Mouse (Mus musculus): ENCODE data around the gene Pdzd2. TPM values are rescaled to one million over a fixed set of nuclear protein-coding genes. Genes with fewer than 3 reads are reported as not detected.

The Pdzd2 gene
- polyA plus RNA-seq, 1 experiment from 2014 or later, result 14.3 TPM

- H3K9me3 ChIP-seq, result no peaks in the 10 kb centered on the region
- no peaks in the 10 kb centered on the region for H3K36me3 ChIP-seq
- H3K4me1 ChIP-seq (replicated peaks), result no peaks in the 10 kb centered on the region
- ATAC-seq, result no peak
- WGBS, result 89% methylated on average over 4 of the region's 4 CpGs
- no peak overlapping the region for H3K27ac ChIP-seq
- no peak overlapping the region for H3K4me2 ChIP-seq (replicated peaks)
- no peaks in the 10 kb centered on the region for H3K27me3 ChIP-seq (replicated peaks)
- H3K9ac ChIP-seq, result no peak overlapping the region
- no peak overlapping the region for H3K4me3 ChIP-seq (replicated peaks)
Measured at GRCm38 (mm10) chr15:12532568-12532967, 207.2 kb downstream of the Pdzd2 start.

DNA sequence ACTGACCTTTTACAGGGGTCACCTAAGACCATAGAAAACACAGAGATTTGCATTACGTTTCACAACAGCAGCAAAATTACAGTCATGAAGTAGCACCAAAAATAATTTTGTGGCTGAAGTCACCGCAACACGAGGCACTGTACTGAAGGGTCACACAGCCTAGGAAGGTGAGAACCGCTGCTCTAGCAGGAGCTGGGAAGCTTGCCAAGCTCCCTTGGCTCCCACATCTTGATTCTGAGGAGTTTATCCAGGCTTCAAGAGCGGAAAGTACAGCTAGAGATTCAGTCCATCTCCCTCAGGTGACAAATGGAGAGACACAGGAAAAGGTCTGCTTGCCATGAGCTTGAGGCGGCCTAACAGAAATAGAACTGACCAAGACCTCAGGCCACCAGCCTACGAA is 216.9 kb downstream of the Pdzd2 start:
- no peaks in the 10 kb centered on the region for H3K4me1 ChIP-seq (replicated peaks)
- H3K9ac ChIP-seq, result no peak overlapping the region
- H3K9me3 ChIP-seq, result no peaks in the 10 kb centered on the region
- no peaks in the 10 kb centered on the region for H3K27me3 ChIP-seq (replicated peaks)
- WGBS, result 73% methylated on average over 7 of the region's 7 CpGs
- no peak overlapping the region for H3K27ac ChIP-seq
- no peak for ATAC-seq
- no peak overlapping the region for H3K4me2 ChIP-seq (replicated peaks)
- no peaks in the 10 kb centered on the region for H3K36me3 ChIP-seq
- H3K4me3 ChIP-seq (replicated peaks), result no peak overlapping the region

DNA sequence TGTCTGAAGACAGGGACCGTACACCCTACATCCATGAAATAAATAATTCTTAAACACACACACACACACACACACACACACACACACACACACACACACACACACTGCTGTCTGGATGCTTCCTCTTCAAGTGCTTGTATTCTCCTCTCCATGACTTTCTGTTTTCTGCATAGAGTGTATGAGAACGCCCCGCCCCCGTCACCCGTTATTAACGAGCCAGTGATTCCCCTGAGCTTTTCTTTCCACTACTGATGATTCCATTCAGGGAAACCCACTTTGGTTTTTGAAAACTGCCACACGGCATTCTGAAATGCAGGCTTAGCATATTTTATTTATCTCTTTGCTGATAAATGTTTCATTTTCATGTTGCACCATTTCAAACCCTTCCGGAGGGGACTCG is 219.4 kb downstream of the Pdzd2 start:
- no peak overlapping the region for H3K4me2 ChIP-seq (replicated peaks)
- H3K9ac ChIP-seq, result no peak overlapping the region
- H3K4me3 ChIP-seq (replicated peaks), result no peak overlapping the region
- ATAC-seq, result no peak
- WGBS, result 69% methylated on average over 9 of the region's 9 CpGs
- H3K36me3 ChIP-seq, result no peaks in the 10 kb centered on the region
- H3K27me3 ChIP-seq (replicated peaks), result no peaks in the 10 kb centered on the region
- H3K27ac ChIP-seq, result no peak overlapping the region
- H3K4me1 ChIP-seq (replicated peaks), result no peaks in the 10 kb centered on the region
- no peaks in the 10 kb centered on the region for H3K9me3 ChIP-seq

DNA sequence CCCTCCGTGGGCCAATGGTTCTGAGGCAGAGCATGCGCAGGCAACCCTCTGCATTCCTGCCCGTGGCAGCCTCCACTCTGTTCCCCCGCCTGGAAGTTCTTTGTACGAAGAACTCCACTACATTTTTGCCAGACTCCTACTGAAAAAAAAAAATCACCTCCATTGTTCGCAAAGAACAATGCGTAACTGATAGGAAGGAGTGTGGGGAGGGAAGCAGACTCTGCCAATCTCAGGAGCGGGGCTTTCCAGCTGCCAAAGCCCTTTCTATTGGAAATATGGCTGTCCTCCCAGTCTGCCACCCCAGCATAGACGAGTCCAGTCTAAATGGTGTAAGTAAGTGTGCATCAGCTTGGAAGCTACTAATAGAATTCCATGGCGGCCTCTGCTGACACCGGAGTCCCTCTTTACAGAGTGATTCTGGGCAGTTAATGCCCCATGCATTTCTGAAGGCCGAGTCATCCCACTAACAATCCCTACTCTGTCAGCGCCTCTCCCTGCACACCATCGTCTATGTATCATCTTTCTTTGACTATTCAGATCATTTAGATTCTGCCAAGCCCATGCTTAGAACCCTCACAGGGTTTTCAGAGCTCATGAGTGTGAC is 221.3 kb downstream of the Pdzd2 start:
- H3K4me1 ChIP-seq (replicated peaks), result no peaks in the 10 kb centered on the region
- H3K27ac ChIP-seq, result no peak overlapping the region
- H3K9ac ChIP-seq, result no peak overlapping the region
- 68% methylated on average over 14 of the region's 14 CpGs for WGBS
- H3K36me3 ChIP-seq, result no peaks in the 10 kb centered on the region
- H3K4me2 ChIP-seq (replicated peaks), result no peak overlapping the region
- H3K4me3 ChIP-seq (replicated peaks), result no peak overlapping the region
- H3K27me3 ChIP-seq (replicated peaks), result no peaks in the 10 kb centered on the region
- ATAC-seq, result no peak
- no peaks in the 10 kb centered on the region for H3K9me3 ChIP-seq

- ATAC-seq, result no peak
- 43% methylated on average over 9 of the region's 9 CpGs for WGBS
- Histone ChIP-seq H3K4me1 (replicated peaks) (no peaks in the 10 kb centered on the region), H3K4me3 (replicated peaks) (no peak overlapping the region), H3K9ac (no peak overlapping the region), H3K9me3 (no peaks in the 10 kb centered on the region), H3K27ac (no peak overlapping the region), H3K27me3 (replicated peaks) (no peaks in the 10 kb centered on the region), H3K4me2 (replicated peaks) (no peak overlapping the region), H3K36me3 (no peaks in the 10 kb centered on the region)
Measured at GRCm38 (mm10) chr15:12517314-12517813, 222.4 kb downstream of the Pdzd2 start.

- no peak for ATAC-seq
Measured at GRCm38 (mm10) chr15:12515272-12515844, 224.4 kb downstream of the Pdzd2 start.

GRCm38 (mm10) chr15:12513526-12513925 is 226.2 kb downstream of the Pdzd2 start:
- Histone ChIP-seq H3K4me3 (replicated peaks) (no peak overlapping the region), H3K4me1 (replicated peaks) (no peaks in the 10 kb centered on the region), H3K9me3 (no peaks in the 10 kb centered on the region), H3K9ac (no peak overlapping the region), H3K27me3 (replicated peaks) (no peaks in the 10 kb centered on the region), H3K27ac (no peak overlapping the region), H3K4me2 (replicated peaks) (no peak overlapping the region), H3K36me3 (no peaks in the 10 kb centered on the region)
- 78% methylated on average over 9 of the region's 9 CpGs for WGBS
- ATAC-seq, result no peak

More at GRCm38 (mm10) chr15:12515272-12515844, 224.4 kb downstream of the Pdzd2 start:
- no peak overlapping the region for H3K9ac ChIP-seq
- WGBS, result 66% methylated on average over 9 of the region's 9 CpGs
- no peaks in the 10 kb centered on the region for H3K9me3 ChIP-seq
- H3K4me3 ChIP-seq (replicated peaks), result no peak overlapping the region
- H3K4me1 ChIP-seq (replicated peaks), result no peaks in the 10 kb centered on the region
- no peak overlapping the region for H3K27ac ChIP-seq
- H3K36me3 ChIP-seq, result no peaks in the 10 kb centered on the region
- no peak overlapping the region for H3K4me2 ChIP-seq (replicated peaks)
- no peaks in the 10 kb centered on the region for H3K27me3 ChIP-seq (replicated peaks)

- no peaks in the 10 kb centered on the region for H3K27me3 ChIP-seq (replicated peaks)
- H3K4me2 ChIP-seq (replicated peaks), result no peak overlapping the region
- 78% methylated on average over 10 of the region's 10 CpGs for WGBS
- H3K9me3 ChIP-seq, result no peaks in the 10 kb centered on the region
- H3K9ac ChIP-seq, result no peak overlapping the region
- H3K4me1 ChIP-seq (replicated peaks), result no peaks in the 10 kb centered on the region; the same call in 1 of the 2 replicates
- no peak for ATAC-seq
- no peak overlapping the region for H3K4me3 ChIP-seq (replicated peaks)
- H3K27ac ChIP-seq, result no peak overlapping the region
- no peaks in the 10 kb centered on the region for H3K36me3 ChIP-seq
Measured at GRCm38 (mm10) chr15:12508765-12509377, 230.9 kb downstream of the Pdzd2 start.

GRCm38 (mm10) chr15:12507523-12507922 is 232.2 kb downstream of the Pdzd2 start:
- H3K36me3 ChIP-seq, result no peaks in the 10 kb centered on the region

GRCm38 (mm10) chr15:12506514-12506913 is 233.2 kb downstream of the Pdzd2 start:
- Histone ChIP-seq H3K27me3 (replicated peaks) (no peaks in the 10 kb centered on the region), H3K4me1 (replicated peaks) (no peaks in the 10 kb centered on the region; the same call in 1 of the 2 replicates), H3K9me3 (no peaks in the 10 kb centered on the region), H3K36me3 (no peaks in the 10 kb centered on the region), H3K9ac (no peak overlapping the region), H3K4me2 (replicated peaks) (no peak overlapping the region), H3K4me3 (replicated peaks) (no peak overlapping the region), H3K27ac (no peak overlapping the region)
- 81% methylated on average over 10 of the region's 10 CpGs for WGBS
- ATAC-seq, result no peak

More at GRCm38 (mm10) chr15:12507523-12507922, 232.2 kb downstream of the Pdzd2 start:
- Histone ChIP-seq H3K9me3 (no peaks in the 10 kb centered on the region), H3K27ac (no peak overlapping the region), H3K4me2 (replicated peaks) (no peak overlapping the region), H3K4me3 (replicated peaks) (no peak overlapping the region), H3K27me3 (replicated peaks) (no peaks in the 10 kb centered on the region), H3K4me1 (replicated peaks) (no peaks in the 10 kb centered on the region; the same call in 1 of the 2 replicates), H3K9ac (no peak overlapping the region)
- no peak for ATAC-seq
- 79% methylated on average over 4 of the region's 4 CpGs for WGBS

GRCm38 (mm10) chr15:12506085-12506484 is 233.6 kb downstream of the Pdzd2 start:
- Histone ChIP-seq H3K27ac (no peak overlapping the region), H3K27me3 (replicated peaks) (no peaks in the 10 kb centered on the region), H3K4me3 (replicated peaks) (no peak overlapping the region), H3K36me3 (no peaks in the 10 kb centered on the region), H3K9me3 (no peaks in the 10 kb centered on the region), H3K4me2 (replicated peaks) (no peak overlapping the region), H3K4me1 (replicated peaks) (no peaks in the 10 kb centered on the region; the same call in 1 of the 2 replicates), H3K9ac (no peak overlapping the region)
- WGBS, result 76% methylated on average over 4 of the region's 4 CpGs
- ATAC-seq, result no peak

DNA sequence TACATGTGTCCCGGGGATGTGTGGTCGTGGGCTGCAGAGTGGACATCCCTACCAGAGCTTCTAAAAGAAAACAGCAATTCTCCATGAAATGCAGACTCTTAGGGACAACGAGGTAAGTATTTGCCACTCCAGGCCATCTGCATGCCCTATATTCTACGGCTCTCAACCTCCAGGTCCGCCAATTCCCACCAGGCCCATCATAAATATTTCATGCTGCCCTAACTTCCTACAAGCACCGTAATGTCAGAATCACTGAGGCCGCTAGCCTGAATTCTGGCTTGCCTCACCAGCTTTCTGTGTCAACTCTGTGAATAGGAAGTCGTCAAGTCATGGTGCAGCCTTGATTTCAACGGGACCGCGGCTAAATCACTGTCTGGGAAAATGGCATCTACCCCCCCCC is 234.2 kb downstream of the Pdzd2 start:
- no peak overlapping the region for H3K27ac ChIP-seq
- 87% methylated on average over 11 of the region's 11 CpGs for WGBS
- no peaks in the 10 kb centered on the region; the same call in 1 of the 2 replicates for H3K4me1 ChIP-seq (replicated peaks)
- no peak overlapping the region for H3K9ac ChIP-seq
- H3K9me3 ChIP-seq, result no peaks in the 10 kb centered on the region
- no peaks in the 10 kb centered on the region for H3K27me3 ChIP-seq (replicated peaks)
- H3K4me3 ChIP-seq (replicated peaks), result no peak overlapping the region
- H3K36me3 ChIP-seq, result no peaks in the 10 kb centered on the region
- H3K4me2 ChIP-seq (replicated peaks), result no peak overlapping the region
- ATAC-seq, result no peak
